Mouse (Mus musculus): ENCODE measurements around the gene Serhl. TPM values are rescaled to one million over a fixed set of nuclear protein-coding genes. Genes with fewer than 3 reads are reported as not detected.
"Not testable (repeated sequence)": the region's sequence is repeated elsewhere in the genome, so short reads cannot be mapped to it uniquely, and the experiment has no call there.

Serhl gene
- total RNA-seq, 1 experiment from 2014 or later, result 53.8 TPM

GRCm38 (mm10) chr15:83126582-83126981, 37.3 kb downstream of the Serhl start:
- DNase-seq, result no peak

DNA sequence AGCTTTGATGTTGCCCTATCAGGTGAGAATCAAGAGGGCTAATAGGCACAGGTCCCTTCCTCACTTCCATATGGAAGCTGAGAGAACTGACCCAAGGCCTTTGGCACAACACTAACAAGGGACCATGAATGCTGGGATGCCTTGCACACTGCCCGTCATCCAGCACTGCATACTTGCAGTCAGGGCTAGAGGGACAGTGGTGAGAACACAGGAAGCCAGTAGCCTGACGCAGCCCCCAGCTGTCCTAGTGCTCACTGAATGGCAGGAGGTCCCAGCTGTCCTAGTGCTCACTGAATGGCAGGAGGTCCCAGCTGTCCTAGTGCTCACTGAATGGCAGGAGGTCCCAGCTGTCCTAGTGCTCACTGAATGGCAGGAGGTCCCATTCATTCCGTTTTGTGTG, 37.7 kb downstream of the Serhl start:
- DNase-seq, result not testable (repeated sequence)

- no peak for DNase-seq
These were observed 40.4 kb downstream of the Serhl start for GRCm38 (mm10) chr15:83129530-83130231.

- DNase-seq, result peak; percentile 34
These were observed 45.4 kb downstream of the Serhl start for GRCm38 (mm10) chr15:83134671-83135070.

DNA sequence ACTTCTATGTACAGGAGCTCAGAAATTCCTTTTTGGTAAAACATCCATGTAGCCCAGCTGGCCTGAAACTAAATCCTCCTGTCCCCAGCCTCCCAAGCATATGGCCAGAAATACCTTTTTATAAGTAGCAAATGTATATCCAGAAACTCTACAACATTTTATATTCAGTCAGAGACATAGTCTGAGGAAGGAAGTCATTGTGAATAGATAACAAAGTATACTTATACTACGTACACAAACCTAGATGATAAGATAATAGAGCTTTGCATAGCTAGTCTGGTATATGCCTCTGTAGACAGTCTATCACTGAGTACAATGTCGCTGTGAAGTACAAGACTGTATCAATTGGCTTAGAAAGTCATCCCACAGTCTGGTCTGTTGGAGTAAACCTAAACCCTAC, 46.3 kb downstream of the Serhl start:
- no peak for DNase-seq

DNA sequence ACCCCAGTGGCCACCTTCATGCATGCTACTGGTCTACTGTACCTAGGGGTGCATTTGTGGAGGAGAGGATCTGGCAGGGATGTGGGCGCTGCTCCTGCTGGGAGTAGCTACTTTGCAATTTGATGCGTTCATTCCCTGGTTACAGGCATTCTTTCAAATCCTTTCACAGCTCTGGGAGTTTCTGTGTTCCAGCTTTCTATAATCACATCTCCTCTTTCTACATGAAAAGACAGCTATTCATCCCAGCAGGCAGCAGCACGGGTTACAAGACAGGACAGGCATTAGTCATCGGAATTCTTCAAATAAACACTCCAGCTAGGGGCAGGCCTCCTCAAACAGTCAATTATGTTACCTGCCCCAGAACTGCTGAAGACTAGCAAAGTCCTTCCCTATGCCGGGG, 53.6 kb downstream of the Serhl start:
- DNase-seq, result no peak

DNA sequence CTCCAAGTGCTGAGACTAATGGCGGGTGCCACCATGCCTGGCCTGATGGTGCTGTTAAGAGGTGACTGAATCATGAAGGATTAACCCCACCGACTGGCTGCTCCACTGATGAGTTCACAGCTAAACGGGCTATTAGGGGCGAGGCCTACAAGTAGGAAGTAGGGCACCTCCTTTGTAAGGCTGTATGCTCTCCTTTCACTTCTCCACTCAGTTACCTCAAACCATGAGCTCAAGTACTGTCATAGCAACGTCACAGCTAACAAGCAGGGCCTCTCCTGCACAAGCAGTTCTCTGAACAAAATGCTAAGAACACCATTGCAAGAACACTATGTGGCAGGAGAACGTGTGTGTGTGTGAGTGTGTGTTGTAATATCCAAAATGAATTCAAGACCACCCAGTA, 56.2 kb downstream of the Serhl start:
- DNase-seq, result no peak

DNA sequence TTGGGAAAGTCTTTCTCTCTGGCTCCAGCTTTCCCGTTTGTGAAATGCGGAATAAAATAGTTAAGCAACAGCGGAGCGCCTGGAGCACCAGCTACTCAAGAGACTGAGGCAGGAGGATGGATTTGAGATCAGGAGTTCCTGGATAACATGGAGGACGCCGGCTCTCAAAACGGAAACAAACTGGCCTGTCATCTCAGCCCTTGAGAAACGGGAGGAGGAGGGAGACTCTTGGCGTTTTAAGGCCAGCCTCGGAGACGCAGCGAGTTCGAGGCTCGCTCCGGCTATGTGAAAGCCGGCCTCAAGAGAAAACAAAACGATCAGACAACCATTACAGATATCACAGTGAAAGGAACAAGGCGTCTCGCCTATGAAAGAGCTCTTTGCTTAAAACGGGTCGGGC, 59.1 kb downstream of the Serhl start:
- peak; percentile 58 for DNase-seq

- peak; percentile 88 for DNase-seq
These were observed 59.5 kb downstream of the Serhl start for GRCm38 (mm10) chr15:83148801-83149195.

- DNase-seq, result peak; percentile 99
These were observed 60.1 kb downstream of the Serhl start, which contains the start of gene Poldip3 for GRCm38 (mm10) chr15:83149196-83150072. Gene Poldip3 (minus strand): TSS chr15:83149384.

DNA sequence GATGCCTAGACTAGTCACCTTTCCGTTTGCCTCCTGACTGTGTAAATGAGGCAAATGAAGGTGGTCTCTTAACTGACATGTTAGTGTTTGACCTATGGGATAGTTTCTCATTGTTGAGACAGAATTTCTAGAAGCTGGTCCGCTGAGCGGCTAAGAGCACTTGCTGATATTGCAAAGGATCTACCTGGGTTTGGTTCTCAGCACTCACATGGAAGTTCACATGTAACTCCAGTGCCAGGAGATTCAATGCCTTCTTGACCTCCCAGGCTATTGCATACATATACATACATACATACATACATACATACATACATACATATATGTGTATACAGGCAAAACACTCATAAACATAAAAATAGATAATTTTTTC, 60.8 kb downstream of the Serhl start:
- no peak for DNase-seq

- DNase-seq, result no peak
These were observed 61.4 kb downstream of the Serhl start for GRCm38 (mm10) chr15:83150694-83151093.

GRCm38 (mm10) chr15:83154309-83154708, 65.0 kb downstream of the Serhl start:
- no peak for DNase-seq

DNA sequence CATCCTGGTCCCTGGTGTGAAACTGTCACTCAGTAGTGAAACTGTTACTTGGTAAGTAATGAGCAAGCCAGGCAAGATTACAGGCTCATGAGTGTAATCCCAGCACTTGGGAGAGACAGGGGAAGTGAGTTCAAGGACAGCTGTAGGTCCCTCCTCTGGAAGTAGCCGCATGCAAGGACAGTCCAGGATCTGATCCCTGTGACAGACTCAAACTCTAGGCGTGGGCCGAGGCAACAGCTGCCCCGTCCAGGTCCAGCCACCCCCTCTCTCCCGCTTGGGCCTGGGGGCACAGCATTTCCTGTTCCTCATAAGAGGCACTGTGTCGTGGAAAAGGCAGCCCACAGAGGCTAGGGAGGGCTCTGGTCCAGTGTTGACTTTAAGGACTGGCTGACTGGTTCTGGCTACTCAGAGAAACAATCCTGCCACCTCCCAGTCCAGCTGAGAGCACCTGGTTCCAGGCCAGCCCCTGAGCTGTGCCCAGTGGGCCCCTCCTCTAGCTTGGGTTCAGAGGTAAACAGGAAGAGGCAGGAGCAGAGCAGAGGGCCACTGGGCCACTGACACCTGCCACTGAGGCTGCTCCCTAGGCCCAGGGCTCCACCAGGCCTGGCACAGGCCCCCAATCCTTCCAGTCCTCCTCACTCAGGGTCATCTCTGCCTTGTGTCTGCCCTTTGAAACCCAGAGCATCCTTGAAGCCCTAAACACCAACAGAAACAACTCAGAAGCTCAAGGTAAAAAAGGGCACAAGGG, 66.5 kb downstream of the Serhl start:
- peak; percentile 66 for DNase-seq

DNA sequence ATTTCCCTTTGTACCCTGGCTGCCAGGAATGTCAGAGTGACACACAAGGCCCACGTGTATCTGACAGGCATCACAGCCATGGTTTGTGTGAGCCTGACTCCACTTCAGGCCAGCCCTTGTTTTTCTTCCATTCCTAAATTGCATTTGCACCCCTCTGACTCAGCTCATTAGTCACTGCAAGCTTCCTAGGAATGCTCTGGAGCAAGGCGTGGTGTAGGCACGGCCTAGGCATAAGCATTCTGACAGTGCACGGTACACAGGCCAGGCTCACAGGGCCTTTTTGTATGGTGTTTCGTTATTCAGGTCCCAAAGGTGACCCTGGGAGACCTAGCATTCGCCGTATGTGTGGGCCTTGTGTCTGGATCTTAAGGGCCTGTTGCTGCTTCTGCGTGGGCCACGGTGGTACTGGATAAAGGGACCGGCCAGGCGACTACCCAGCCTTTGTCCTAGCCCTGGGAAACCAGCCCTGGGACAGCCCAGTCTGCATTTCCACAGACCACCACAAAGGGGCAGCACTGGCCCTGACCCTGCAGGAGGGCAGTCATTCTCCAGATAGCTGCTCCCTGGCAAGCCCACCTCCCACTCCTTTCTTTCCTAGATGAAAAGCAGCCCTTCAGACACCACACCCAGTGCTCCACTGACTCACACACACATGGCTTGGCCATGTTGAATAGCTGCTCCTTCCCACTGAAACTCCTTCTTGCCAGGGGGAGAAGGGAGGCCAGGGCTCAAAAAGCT, 67.8 kb downstream of the Serhl start:
- peak; percentile 82 for DNase-seq

DNA sequence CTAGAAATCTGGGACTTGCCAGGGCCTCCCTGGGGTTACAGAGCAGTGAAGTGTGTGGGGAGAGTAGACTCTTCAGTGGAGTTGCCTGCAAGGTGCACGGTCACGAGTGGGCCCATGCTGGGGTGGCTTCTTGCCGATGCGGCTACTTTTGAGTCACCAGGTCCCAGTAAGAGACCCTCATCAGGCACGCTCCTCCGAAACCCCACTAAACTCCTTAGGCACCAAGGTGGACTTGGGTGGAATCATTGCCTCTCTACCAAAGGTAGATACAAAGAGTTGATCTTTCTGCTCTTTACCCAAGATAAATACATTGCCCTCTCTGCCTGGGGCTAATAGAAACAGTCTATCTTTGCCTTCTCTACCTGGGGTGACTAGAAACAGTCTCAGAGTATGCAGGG, 68.4 kb downstream of the Serhl start:
- no peak for DNase-seq

GRCm38 (mm10) chr15:83158587-83159160, 69.4 kb downstream of the Serhl start:
- DNase-seq, result peak; percentile 73

GRCm38 (mm10) chr15:83159823-83160222, 70.5 kb downstream of the Serhl start:
- DNase-seq, result no peak

DNA sequence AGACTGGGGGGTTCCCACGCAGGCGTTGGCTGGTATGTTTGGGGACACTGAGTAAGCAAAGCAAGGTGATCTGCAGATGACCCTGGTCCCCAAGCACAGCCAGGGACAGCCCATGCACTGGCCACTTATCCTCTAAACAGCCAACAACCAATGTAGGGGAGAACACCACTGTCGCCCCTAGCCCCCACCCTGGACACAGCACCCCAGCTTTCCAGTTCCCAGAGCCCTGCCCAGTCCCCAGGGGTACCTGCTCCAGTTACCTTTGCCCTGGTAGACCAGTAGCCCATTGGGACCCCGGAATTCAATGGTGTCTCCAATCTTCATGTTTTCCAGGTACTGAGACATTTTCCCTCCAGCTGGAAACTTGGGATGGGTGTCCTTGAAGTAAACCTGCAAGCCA, 71.3 kb downstream of the Serhl start:
- no peak for DNase-seq

DNA sequence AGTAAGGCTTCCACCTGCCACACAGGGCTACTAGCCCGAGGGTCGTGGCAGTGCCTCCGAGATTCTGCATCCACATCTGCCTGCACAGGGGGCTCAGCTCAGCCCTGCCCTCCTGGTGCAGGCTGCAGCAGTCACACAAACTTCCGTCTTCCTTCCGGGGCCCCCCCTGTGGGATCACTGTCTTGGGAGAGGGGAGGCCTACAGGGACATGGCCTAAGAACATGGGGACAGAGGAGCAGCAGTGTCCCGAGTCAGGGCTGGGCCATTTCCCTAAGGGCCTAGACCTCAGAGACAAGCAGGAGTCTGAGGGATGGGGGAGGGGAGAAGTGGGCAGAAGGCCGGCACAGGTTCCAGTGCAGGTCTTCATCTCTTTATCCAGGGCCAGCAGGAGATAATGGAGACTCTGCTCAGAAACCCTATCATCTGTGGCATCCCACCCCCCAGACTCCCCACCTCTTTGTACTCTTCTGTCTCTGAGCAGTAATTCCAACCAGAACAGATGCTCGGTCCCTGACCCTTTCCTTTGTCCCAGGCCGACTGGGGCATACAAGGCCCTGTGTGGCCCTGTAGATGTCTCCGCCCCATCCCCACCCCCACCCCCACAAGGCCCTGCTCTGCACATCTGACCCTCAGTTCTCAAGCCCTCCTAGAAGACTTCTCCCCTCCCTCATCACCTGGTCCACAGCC, 71.9 kb downstream of the Serhl start:
- DNase-seq, result no peak

GRCm38 (mm10) chr15:83162001-83162400, 72.7 kb downstream of the Serhl start:
- DNase-seq, result no peak

All from adrenal gland, postnatal 14 days (tissue).